Mouse (Mus musculus): ENCODE measurements around the gene Adora1.

Gene Adora1

GRCm38 (mm10) chr1:134237438-134237837 is 2.2 kb upstream of the Adora1 start:
- no peak for DNase-seq

GRCm38 (mm10) chr1:134236142-134236541 is 911 bp upstream of the Adora1 start:
- DNase-seq = no peak

DNA sequence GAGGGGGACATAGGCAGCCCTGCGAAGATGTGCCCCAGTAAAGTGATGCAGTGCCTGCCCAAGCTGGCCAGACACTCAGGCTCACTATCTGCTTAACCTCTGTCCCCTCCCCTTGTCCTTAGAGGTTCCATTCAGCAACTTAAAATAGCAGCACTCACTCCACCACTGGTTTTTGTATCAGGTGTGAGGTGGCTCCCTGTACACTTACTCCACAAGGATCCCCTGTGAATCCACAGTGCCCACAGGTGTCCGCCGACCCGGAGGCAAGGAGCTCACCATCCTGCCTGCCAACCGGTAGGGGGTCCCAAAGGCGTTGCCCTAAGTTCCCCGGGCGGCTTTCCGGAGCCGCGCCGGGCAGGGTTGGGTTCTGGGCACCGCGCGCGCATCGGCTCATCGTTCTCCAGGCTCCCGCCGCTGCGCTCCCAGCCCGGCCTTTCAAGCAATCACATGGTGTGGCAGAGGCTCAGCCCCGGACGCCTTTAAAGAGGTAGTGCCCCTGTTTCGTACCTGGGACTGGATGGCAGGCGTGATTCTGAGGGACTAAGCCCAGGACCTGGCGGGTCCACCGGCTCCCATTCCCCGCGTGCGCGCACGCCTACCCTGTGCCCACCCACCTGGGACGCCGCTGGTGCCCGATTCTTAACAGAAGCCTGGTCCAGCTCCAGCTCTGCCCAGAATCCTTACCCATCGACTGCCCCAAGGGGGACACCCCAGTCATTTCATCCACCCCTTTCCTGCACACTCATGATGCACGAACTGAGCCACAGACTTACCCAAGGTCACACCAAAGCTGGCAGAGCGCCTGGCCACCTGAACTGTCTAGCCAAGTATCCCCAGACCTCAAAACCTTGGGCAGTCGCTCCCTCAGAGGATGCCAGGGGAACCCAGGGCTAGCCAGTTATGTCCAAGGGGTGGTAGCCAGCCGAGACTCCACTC is 508 bp downstream of the Adora1 start:
- peak; percentile 80 for DNase-seq

DNA sequence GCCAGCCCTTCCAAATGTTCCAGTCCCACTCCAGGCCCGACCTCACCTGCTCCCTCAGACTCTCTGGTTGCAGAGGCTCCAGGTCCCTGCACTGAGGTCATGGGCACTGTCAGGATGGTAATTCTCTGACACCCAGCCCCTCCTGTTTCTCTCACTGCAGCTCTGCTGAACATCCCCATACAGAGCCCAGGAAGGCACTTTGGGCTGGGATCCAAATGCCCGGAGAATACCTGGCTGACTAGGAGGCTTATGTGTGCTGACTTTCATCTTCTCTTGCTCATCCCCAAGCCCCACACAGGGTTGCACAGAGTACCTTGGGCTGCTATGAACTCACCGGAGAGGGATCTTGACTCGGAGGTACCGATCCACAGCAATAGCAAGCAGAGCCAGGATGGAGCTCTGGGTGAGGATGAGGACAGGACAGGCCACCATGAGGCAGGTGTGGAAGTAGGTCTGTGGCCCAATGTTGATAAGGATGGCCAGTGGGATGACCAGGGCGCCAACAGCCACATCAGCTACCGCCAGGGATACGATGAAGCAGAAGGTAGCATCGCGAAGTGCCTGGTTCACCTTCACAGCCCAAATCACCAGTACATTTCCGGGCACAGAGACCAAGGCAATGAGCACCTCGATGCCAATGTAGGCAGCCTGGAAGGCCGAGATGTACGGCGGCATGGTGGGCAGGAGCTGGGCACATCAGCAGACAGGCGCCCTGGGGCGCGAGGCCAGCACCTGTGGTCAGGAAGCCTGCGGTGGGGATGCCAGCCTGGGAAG is 1.4 kb downstream of the Adora1 start:
- DNase-seq = no peak

GRCm38 (mm10) chr1:134232778-134233531 is 2.3 kb downstream of the Adora1 start:
- peak; percentile 78 for DNase-seq

- no peak for DNase-seq
Measured at GRCm38 (mm10) chr1:134232326-134232725, 2.9 kb downstream of the Adora1 start.

DNA sequence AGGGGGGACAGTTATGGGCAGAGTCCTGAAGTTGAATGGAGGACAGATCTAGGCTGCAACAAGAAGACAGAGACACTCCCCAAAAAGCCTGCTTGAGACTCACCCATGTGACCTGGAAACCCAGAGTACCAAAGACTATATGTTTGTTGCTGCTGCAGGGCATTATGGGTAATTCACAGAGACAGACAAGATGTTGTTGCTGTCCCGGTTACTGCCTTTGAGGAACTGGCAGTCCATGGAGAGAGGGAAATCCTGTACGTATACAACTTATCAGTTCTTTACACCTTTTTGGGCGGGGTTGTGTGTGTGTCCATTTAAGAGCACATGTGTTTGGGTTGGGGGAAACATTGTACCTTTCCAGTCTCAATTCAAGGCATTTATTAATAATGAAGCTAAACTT is 3.5 kb downstream of the Adora1 start:
- no peak for DNase-seq

GRCm38 (mm10) chr1:134231270-134231669 is 4.0 kb downstream of the Adora1 start:
- no peak for DNase-seq

- no peak for DNase-seq
Measured at GRCm38 (mm10) chr1:134230638-134231228, 4.5 kb downstream of the Adora1 start.

DNA sequence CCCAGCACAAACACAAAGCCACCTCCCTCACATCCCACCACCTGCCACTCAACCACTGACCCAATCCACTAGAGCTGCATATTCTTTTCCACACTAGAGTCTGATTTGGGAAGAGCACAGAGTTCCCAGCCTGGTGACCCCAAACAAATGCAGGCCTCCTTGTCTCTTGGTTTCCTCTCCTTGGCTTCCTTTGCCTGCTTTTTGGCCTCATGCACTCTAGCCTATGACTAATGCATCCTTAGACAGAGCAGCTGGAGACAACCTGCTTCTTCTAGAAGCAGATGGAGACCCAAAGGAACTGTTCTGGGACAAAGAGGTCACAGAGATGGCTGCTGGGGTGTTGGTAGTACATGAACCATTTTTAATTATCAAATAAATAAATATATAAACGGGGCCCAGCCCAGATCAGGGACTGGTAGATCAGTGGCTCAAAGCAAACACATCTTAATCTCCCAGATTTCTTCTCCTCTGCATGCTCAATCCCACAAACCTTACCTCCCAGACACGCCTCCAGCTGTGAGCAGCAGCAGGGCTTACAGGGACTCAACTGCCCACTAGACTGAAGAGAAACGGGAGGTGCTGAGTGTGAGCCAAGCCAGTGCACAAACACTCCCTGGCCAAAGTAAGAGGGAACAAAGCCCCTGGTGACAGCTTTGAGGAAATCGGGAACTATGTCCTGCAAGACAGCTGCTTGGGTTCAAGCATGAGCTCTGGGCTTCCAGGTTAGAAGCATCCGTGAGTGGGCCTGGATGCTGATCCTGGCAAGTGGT is 5.2 kb downstream of the Adora1 start:
- DNase-seq = no peak

- DNase-seq = no peak
Measured at GRCm38 (mm10) chr1:134226739-134227138, 8.5 kb downstream of the Adora1 start.

DNA sequence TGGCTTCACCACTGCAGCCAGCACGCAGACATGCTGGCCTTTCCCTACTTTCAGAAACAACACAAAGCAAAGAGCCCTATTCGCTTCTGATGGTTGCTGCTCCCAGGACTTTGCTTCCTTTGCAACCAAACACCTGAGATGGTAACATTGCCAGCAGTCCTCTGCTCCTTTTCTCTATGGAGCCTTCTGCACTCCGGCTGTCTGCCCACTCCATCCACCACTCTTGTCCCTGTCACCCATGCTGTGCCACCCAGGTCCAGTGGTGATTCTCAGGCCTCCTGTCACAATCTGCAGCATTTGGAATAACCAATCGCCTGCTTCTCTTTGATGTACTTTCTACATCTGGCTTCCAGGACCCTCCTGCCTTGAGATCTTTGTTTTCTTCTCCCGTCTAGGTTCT is 9.9 kb downstream of the Adora1 start:
- no peak for DNase-seq

GRCm38 (mm10) chr1:134224649-134225227 is 10.5 kb downstream of the Adora1 start:
- DNase-seq = no peak

GRCm38 (mm10) chr1:134222122-134223055 is 12.8 kb downstream of the Adora1 start:
- DNase-seq = no peak

DNA sequence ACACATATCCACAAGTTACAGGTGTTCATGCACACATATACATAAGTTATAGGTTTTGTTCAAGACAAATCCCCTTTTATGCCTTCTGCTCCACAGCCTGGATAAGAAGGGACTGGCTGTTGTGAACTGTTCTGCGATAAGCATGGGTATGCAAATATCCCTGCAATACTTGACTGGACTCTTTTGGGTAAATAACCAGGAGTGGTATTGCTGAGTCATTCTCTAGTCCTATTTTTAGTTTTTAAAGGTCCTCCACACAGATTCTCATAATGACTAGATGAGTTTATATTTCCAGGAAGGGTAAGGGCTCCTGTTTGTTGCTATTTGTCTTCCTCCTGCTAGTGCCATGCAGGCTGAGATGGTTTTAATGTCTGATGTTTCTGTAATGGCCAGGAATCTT is 14.1 kb downstream of the Adora1 start:
- no peak for DNase-seq

GRCm38 (mm10) chr1:134219608-134220007 is 15.6 kb downstream of the Adora1 start:
- DNase-seq = no peak

DNA sequence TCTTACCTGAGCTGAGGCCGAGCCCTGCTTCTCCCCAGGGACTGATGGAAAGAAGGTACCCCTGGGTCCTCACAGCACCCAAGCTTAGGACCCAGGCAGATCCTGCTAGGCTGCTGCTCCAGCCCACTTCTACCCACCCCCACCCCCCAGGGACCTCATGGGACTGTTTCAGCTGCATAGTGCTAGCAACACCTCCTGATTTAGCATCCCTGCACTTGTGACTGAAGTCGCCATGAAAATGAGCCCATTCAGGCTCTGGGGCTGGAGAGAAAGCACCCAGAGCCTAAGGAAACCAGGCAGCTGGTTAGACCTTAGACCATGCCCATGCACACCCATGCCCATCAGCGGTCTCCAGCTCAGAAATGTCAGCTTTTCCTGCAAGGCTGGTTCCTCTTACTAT is 17.3 kb downstream of the Adora1 start:
- DNase-seq = no peak

DNA sequence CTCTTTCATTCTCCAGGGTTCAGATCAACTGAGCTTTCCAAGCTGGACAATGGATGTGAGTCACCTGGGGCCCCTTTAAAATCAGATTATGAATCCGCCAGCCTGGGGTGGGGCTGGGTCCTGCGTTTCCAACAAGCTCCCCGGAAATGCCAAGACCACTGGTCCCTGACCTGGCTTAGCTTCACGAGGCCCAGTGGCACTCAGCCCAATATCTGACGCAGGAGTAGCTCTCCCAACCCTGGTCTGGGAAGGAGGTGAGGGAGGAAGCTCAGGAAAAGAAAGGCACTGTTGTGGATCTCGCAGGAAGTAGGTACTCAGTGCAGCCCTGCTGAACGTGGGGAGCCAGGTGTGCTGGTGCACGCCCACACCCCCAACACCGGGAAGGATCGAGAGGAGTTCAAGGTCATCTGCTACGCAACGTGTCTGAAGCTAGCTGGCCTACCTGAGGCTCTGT is 18.2 kb downstream of the Adora1 start:
- no peak for DNase-seq

GRCm38 (mm10) chr1:134216629-134216971 is 18.6 kb downstream of the Adora1 start:
- no peak for DNase-seq

Measured in layer of hippocampus, adult 9-11 months (tissue).